Mouse (Mus musculus) stomach, postnatal 0 days (tissue): ENCODE measurements at regions not wholly inside any gene's neighbourhood (a gene's known extent, or its start where the extent isn't known, plus 50 kb on each side); places are given as distances from the start of the nearest gene placed in this dataset.

Experiments used
- CTCF ChIP-seq: IDR thresholded peaks from 2 replicates; pipeline ENCODE4 v1.5.1; 2016; ENCODE audit warnings: antibody characterized with exemption, low read depth, mild to moderate bottlenecking, moderate library complexity
- EP300 ChIP-seq: optimal IDR thresholded peaks from 2 replicates; pipeline ENCODE3; 2016; ENCODE audit warnings: antibody characterized with exemption

- TF ChIP-seq CTCF (no peak), EP300 (no peak)
Measured at GRCm38 (mm10) chr4:39765586-39765985, 315.5 kb downstream of the 1700009N14Rik start.
